Mouse (Mus musculus) kidney, embryonic 16.5 days (tissue): ENCODE data around the gene Top2b. TPM values are rescaled to one million over a fixed set of nuclear protein-coding genes. Genes with fewer than 3 reads are reported as not detected.
A peak's percentile ranks its signal among the peaks of the same experiment; 100 is the strongest.

Experiments used
- ATAC-seq: fragments of 200-750 bp; cut with Nextera tagmentation; 2 replicates; pipeline ENCODE4 v1.8.0; 2017; ENCODE audit warnings: moderate TSS enrichment; ENCODE audit not compliant: low FRiP score, low TSS enrichment
- H3K27ac ChIP-seq: fragments of 300-500 bp; sonication (generic); 2 replicates; pipeline ENCODE4 v1.5.1; 2014; ENCODE audit warnings: low read length
- H3K27me3 ChIP-seq: fragments of 300-500 bp; sonication (generic); 2 replicates; pipeline ENCODE4 v1.6.1; 2014; ENCODE audit warnings: low read length, control low read depth, mixed read lengths; ENCODE audit not compliant: insufficient read depth
- H3K36me3 ChIP-seq: fragments of 300-500 bp; sonication (generic); 2 replicates; pipeline ENCODE4 v1.6.1; 2014; ENCODE audit warnings: low read length, control low read depth, mixed read lengths; ENCODE audit not compliant: insufficient read depth
- H3K4me1 ChIP-seq: fragments of 300-500 bp; sonication (generic); 2 replicates; pipeline ENCODE4 v1.6.1; 2014; ENCODE audit warnings: low read length, control low read depth, mixed read lengths; ENCODE audit not compliant: insufficient read depth
- H3K4me2 ChIP-seq: fragments of 300-500 bp; sonication (generic); replicated peaks from 2 replicates; pipeline ENCODE4 v1.6.1; 2014; ENCODE audit warnings: low read depth, low read length
- H3K4me3 ChIP-seq: fragments of 300-500 bp; sonication (generic); 2 replicates; pipeline ENCODE4 v1.5.1; 2014; ENCODE audit warnings: mild to moderate bottlenecking, low read length
- H3K9ac ChIP-seq: fragments of 300-500 bp; sonication (generic); replicated peaks from 2 replicates; pipeline ENCODE4 v1.6.1; 2014; ENCODE audit warnings: low read length
- H3K9me3 ChIP-seq: fragments of 300-500 bp; sonication (generic); 2 replicates; pipeline ENCODE4 v1.6.1; 2016; ENCODE audit warnings: low read length, control low read depth
- WGBS: fragments of 180-500 bp; shearing (Covaris S2); extraction: QIAGEN DNeasy Blood & Tissue Kit; methylation state at CpG from one replicate; pipeline ENCODE4 v1.1.7; 2014; 5-methylcytosine and 5-hydroxymethylcytosine counted together
- polyA plus RNA-seq: library from polyadenylated mRNA; unstranded; fragments of >200 nt; fragmentation: Nextera tagmentation; extraction: Ambion mirVana; gene quantifications from 2 replicates; pipeline ENCODE4 v1.2.1, GENCODE M21; 2015

The Top2b gene
- polyA plus RNA-seq, 1 experiment from 2014 or later, result 39.0 TPM

GRCm38 (mm10) chr14:16444859-16445258 is 79.9 kb downstream of the Top2b start:
- no peak for ATAC-seq
- 61% methylated on average over 4 of the region's 4 CpGs for WGBS
- Histone ChIP-seq H3K27me3 (no peaks in the 10 kb centered on the region), H3K4me1 (peaks cover 10% of the 10 kb centered on the region; the same call in 1 of the 2 replicates), H3K9me3 (no peaks in the 10 kb centered on the region), H3K36me3 (0 out of 2 replicates have a peak, but pooled peaks cover 9% of the 10 kb centered on the region), H3K27ac (no peak overlapping the region), H3K4me3 (no peak overlapping the region), H3K9ac (no peak overlapping the region), H3K4me2 (no peak overlapping the region)

- Histone ChIP-seq H3K27ac (no peak overlapping the region), H3K9ac (no peak overlapping the region), H3K36me3 (0 out of 2 replicates have a peak, but pooled peaks cover 4% of the 10 kb centered on the region), H3K27me3 (no peaks in the 10 kb centered on the region), H3K9me3 (no peaks in the 10 kb centered on the region), H3K4me1 (peaks cover 11% of the 10 kb centered on the region; the same call in 1 of the 2 replicates), H3K4me3 (no peak overlapping the region), H3K4me2 (no peak overlapping the region)
- 35% methylated on average over 3 of the region's 3 CpGs for WGBS
- no peak; the same call in 1 of the 2 replicates for ATAC-seq
These were observed 82.6 kb downstream of the Top2b start for GRCm38 (mm10) chr14:16447587-16447986.

DNA sequence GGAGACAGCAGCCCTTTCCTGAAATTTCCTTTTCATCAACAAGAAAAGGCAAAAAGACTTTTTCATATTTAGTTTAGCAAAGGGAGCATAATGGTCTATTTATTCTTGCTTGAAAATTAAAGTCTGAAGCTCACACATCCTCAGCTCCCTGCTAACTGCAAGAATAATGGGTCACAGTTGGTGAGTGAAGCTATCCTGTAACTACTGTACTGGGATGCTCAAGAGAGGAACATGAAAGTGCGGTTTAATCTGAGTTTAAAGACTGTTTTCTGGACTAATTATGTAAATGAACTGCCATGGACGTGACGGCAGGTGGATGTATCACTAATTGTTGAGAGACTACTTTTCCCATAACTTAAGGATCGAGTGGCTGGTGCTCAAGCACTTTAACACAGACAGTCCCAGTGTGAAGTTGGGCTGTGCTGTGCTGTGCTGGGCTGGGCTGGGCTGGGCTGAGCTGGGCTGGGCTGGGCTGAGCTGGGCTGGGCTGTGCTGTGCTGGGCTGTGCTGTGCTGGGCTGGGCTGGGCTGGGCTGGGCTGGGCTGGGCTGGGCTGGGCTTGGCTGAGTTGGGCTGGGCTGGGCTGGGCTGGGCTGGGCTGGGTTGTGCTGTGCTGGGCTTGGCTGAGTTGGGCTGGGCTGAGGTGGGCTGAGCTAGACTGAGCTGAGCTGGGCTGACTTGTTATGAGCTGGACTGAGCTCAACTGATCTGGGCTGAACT is 83.4 kb downstream of the Top2b start:
- 46% methylated on average over 4 of the region's 4 CpGs for WGBS
- Histone ChIP-seq H3K27ac (0 out of 2 replicates have a peak overlapping the region, but pooled peaks have one; percentile 38), H3K4me2 (no peak overlapping the region), H3K9ac (no peak overlapping the region), H3K4me1 (peaks cover 11% of the 10 kb centered on the region; the same call in 1 of the 2 replicates), H3K27me3 (no peaks in the 10 kb centered on the region), H3K4me3 (no peak overlapping the region), H3K36me3 (0 out of 2 replicates have a peak, but pooled peaks cover 4% of the 10 kb centered on the region), H3K9me3 (no peaks in the 10 kb centered on the region)
- peak; percentile 97 for ATAC-seq

- H3K9ac ChIP-seq, result no peak overlapping the region
- no peak for ATAC-seq
- no peaks in the 10 kb centered on the region for H3K9me3 ChIP-seq
- no peaks in the 10 kb centered on the region for H3K27me3 ChIP-seq
- no peak overlapping the region for H3K4me3 ChIP-seq
- H3K4me1 ChIP-seq, result peaks cover 11% of the 10 kb centered on the region
- 84% methylated on average over 1 of the region's 1 CpGs for WGBS
- H3K36me3 ChIP-seq, result no peaks in the 10 kb centered on the region
- no peak overlapping the region for H3K4me2 ChIP-seq
- no peak overlapping the region for H3K27ac ChIP-seq
These were observed 113.8 kb downstream of the Top2b start for GRCm38 (mm10) chr14:16478606-16479323.

DNA sequence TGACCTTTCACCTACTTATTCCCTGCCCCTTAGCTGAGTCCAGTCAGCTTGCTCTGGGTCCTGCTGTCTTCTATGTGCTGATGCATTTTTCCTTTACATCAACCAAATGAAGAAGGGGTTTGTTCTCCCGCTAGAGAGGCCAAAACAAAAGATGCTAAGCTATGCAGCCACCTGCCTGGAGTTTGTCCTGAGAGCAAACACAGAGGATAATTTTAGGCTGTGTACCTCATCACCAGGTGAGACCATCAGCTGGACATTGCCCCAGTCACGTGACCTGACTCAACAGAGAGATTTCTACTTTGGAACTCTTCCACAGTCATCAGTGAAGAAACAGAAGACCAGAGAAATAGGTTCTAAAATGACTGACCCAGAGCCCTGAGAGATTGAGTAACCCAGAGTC is 114.5 kb downstream of the Top2b start:
- no peaks in the 10 kb centered on the region for H3K36me3 ChIP-seq
- no peak for ATAC-seq

DNA sequence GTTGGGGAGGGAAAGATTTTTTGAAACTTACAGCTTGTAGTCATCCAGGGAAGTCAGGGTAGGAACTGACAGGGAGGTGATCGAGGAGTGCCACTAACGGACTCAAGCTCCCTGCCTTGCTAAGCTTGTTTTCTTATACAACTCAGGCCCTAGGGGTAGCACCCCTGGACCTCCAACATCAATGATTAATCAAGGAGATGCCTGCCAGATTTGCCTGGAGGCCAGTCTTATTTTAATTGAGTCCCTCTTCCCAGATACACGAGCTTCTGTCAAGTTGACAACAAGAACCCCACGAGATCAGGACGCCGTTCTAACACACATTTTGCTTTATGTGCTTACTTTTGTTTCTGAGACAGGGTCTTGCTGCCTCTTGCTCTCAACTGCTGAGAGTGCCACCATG is 115.6 kb downstream of the Top2b start:
- H3K9me3 ChIP-seq, result no peaks in the 10 kb centered on the region
- no peak overlapping the region for H3K9ac ChIP-seq
- H3K27ac ChIP-seq, result no peak overlapping the region
- WGBS, result 52% methylated on average over 6 of the region's 6 CpGs
- H3K4me1 ChIP-seq, result peaks cover 21% of the 10 kb centered on the region
- ATAC-seq, result no peak
- no peaks in the 10 kb centered on the region for H3K36me3 ChIP-seq
- no peak overlapping the region for H3K4me2 ChIP-seq
- no peak overlapping the region for H3K4me3 ChIP-seq
- H3K27me3 ChIP-seq, result no peaks in the 10 kb centered on the region

More for the DNA sequence above, 114.5 kb downstream of the Top2b start:
- Histone ChIP-seq H3K4me1 (peaks cover 18% of the 10 kb centered on the region), H3K4me3 (no peak overlapping the region), H3K27me3 (no peaks in the 10 kb centered on the region), H3K27ac (no peak overlapping the region), H3K4me2 (no peak overlapping the region), H3K9me3 (no peaks in the 10 kb centered on the region), H3K9ac (no peak overlapping the region)
- 79% methylated on average over 2 of the region's 2 CpGs for WGBS

GRCm38 (mm10) chr14:16483656-16484380 is 118.8 kb downstream of the Top2b start:
- WGBS, result 58% methylated on average over 8 of the region's 8 CpGs
- ATAC-seq, result peak; percentile 72; the same call in 1 of the 2 replicates
- 0 out of 2 replicates have a peak overlapping the region, but pooled peaks have one; percentile 24 for H3K27ac ChIP-seq

More at GRCm38 (mm10) chr14:16483656-16484380, 118.8 kb downstream of the Top2b start:
- H3K36me3 ChIP-seq, result no peaks in the 10 kb centered on the region
- H3K4me2 ChIP-seq, result no peak overlapping the region
- H3K9me3 ChIP-seq, result no peaks in the 10 kb centered on the region
- H3K4me1 ChIP-seq, result peaks cover 21% of the 10 kb centered on the region
- H3K9ac ChIP-seq, result no peak overlapping the region
- no peak overlapping the region for H3K4me3 ChIP-seq
- H3K27me3 ChIP-seq, result no peaks in the 10 kb centered on the region

Other genes with a start within 250 kb of the Top2b start
- 37.8 and 38.7 TPM in 2 replicates for gene Ngly1, start 115.9 kb upstream of the Top2b start, polyA plus RNA-seq
- 3.1 and 3.8 TPM in 2 replicates for gene Oxsm, start 115.4 kb upstream of the Top2b start, polyA plus RNA-seq